In genomic region chr16:49530051-49530450, GRCm38 (mm10) we compare ENCODE assay signal across 14 mouse cellular contexts.
"Had no signal": no experiment of that assay in that cellular context is flagged by ENCODE, and none has a peak within 500 bp of the region (broad histone marks: within the 10 kb centered on the region; RNA-seq: fewer than 3 reads in every experiment).

No protein-coding gene starts in this region.

- ATAC-seq: liver, postnatal 0 days; lung, postnatal 0 days had no signal

- H3K4me3 ChIP-seq: layer of hippocampus, adult 2 months; limb, embryonic 10.5 days; limb, embryonic 13.5 days had no signal

- DNase-seq: kidney, postnatal 14 days; layer of hippocampus, adult 9-11 months; liver; liver, postnatal 0 days; lung, embryonic 14.5 days; midbrain, embryonic 14.5 days; thymus, adult 18-20 months; thymus, postnatal 36 days had no signal

- H3K9me3 ChIP-seq: limb, embryonic 10.5 days; limb, embryonic 13.5 days had no signal

- H3K27me3 ChIP-seq: limb, embryonic 13.5 days had no signal

- H3K4me2 ChIP-seq: limb, embryonic 13.5 days; lung, embryonic 14.5 days had no signal

- H3K36me3 ChIP-seq: limb, embryonic 10.5 days; limb, embryonic 13.5 days had no signal

- H3K4me1 ChIP-seq: limb, embryonic 13.5 days had no signal

- H3K9ac ChIP-seq: limb, embryonic 13.5 days; liver, embryonic 14.5 days; liver, postnatal 0 days; lung, embryonic 14.5 days had no signal

- H3K27ac ChIP-seq: layer of hippocampus, adult 2 months; limb, embryonic 10.5 days; limb, embryonic 13.5 days; liver, embryonic 14.5 days; macrophage had no signal
